Mouse (Mus musculus): ENCODE measurements at regions not wholly inside any gene's neighbourhood (a gene's known extent, or its start where the extent isn't known, plus 50 kb on each side); places are given as distances from the start of the nearest gene placed in this dataset.

DNA sequence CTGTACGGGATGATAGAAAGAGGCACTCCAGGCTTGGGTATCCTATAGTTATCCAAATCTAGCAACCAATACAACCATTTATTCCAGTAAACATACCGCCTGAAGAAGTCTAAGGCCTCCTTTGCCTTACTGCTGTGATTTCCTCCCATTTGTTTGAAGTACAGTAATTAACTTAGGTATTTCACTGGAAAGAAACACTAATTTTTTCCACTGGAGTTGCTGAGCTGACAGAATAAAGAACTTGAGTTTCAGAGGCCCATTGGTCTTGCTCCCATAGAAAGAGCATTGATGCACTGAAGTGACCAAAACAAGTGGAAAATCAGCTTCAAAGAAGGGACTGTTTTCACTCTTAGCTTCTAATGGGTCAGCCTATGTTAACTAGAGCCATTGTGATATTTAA is 1100.8 kb upstream of the Gm7489 start:
- DNase-seq (ENCODE audit: low read depth, low spot score): no peak

DNA sequence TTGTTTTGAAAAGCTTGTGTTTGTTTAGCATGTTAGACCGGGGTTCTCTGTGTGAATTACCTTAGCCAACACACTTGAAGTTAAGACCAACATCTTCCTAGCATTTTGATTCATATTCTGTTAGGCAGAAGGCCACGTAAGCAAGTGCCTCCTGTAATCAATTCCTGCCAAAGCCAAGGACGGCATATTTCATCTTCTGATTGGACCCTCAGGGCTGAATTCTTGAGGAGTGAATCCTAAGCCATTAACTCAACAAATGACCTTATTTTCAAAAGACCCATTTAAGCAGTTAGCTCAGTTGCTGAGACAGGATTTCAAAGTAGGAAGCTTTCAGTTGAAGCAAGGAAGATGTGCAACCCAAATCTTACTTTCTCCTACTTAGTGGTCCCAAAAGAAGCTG is 1099.5 kb upstream of the Gm7489 start:
- no peak for DNase-seq (ENCODE audit: low read depth, low spot score)

DNA sequence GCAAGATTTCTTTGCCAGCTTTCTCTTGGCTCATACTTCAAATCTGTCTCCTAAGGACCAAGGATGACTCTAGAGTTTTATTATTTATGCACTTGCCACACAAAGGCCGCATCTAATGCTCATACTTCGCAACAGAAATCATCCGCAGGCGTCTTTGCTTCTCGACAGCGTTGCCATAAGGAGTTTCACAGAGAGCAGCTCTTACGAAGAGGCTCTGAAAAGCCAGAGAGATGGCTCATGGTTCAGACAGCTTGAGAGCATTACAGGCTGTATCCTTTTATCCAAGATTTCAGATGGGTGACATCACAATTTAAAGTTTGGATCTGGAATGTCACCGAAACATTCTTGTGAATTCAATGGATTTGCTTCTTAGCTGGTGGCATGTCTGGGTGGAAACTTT is 1098.7 kb upstream of the Gm7489 start:
- no peak for DNase-seq (ENCODE audit: low read depth, low spot score)

DNA sequence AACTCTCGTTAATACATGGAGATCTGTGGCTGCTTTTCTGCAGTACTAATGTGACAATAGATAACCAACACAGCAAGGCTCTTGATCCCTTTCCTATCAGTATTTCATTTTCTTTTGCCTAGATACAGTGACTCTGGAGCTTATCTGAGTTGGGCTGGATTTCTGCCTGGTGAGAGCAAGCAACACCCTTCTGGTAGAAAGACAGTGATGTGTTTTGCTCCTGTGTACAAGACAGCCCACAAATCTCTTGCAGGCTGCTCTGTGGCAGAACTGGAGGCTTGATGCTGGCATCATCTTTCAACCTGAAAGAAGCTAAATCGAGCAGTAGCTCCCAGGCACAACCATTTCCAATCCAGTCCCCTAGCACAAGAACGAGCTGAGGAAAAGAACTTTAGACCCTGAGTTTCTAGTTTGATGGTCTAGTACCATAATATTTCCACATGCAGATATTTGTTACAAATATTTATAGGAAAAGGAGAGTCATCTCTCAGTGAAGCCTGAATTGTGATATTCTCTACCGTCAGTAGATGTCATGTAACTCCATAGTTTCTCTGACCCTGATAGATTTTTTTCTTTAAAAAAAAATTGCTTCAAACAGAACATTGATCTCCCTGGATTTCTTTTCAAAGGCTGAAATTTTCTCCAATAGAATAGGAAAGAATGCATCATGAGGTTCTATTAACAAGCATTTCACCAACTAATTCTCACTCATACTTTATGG is 1079.1 kb upstream of the Gm7489 start:
- no peak for DNase-seq (ENCODE audit: low read depth, low spot score)

DNA sequence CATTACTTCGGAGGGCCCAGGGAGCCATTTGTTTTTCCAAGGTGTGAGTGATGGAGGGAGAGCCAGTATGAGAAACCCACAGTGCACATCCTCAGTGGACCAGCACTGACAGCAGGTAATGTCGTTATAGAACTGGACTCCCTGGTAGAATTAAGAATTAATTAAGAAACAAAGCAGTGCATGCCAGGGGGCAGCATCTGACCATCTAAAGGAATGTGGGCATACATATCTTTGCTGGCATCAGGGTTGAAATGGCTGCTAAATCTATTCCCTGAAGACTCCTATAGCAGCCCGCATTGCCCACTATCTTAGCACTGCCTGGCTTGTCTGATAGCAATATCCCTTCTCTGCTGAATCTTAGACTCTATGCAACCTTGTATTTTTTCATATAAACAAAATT is 1076.1 kb upstream of the Gm7489 start:
- DNase-seq (ENCODE audit: low read depth, low spot score): no peak

DNA sequence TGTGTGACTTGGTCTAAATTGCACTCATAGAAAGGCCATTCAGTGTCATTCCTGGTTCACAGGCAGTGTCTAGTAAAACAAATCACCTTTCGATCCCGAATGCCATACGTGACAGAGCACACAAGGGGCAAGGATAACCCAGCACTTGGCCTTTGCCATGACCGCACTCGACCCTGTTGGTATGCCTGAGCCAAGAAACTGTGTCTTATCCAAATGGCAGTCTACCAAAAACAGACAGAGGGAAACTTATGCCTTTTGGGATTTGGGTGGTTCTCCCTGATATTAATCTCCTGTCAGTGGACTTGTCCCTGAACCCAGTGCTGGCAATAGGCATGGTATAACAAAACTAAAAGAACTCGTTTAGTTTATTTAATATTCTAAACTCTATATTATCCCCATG is 1063.9 kb upstream of the Gm7489 start:
- no peak for DNase-seq (ENCODE audit: low read depth, low spot score)

DNA sequence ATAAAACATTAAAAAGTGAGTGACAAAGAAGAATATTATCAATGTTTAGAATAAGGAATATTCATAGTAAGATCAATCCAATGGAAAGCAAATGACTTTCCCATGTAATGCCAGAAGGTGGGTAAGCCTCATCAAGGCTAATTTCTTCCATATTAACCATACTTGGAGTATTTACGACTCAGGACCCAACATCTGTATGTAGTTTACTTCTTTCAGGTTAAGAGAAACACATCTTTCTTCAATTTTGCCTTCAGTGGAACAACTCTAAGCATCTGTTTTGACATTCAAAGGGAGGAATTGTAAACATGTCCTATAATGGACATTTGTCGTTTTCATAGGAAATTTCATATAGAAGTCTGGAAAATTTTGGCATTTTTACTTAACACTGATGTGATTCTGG is 1047.8 kb upstream of the Gm7489 start:
- DNase-seq (ENCODE audit: low read depth, low spot score): peak; percentile 48

DNA sequence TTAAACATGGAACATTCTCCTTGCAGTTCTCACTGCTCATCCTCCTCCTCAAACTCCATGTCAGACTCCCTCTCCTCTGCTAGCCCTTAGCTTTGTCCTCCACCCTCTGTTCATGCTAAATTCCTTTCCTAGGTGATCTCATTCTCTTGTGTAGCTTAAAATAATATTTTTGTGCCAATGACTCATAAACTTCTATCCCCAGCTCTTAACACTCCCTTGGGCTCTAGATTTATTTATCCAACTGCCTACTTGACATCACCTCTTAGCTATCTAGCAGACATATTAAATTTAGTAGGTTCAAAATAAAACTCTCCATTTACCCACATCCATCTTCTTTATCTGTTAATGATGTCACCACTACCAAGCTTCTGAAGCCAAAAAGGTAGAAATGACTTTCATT is 1036.6 kb upstream of the Gm7489 start:
- no peak for DNase-seq (ENCODE audit: low read depth, low spot score)

DNA sequence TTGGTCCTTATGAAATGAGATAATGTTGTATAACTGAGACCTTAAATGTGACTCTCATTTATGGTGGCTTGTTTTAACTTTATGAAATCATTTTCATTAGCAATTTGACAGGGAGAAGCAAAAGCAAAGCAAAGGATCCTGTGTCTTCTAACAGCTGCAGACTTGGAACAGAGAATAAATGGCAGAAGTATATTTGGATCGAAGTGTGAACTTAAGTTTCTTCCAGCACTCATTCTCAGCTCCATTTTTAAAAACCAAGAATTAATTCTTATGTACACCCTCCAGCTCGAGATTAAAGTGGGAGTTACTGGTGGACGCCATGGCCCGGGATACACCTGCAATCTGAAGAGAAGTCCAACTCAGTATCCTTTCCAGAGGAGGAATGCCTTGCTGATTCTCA is 1026.0 kb upstream of the Gm7489 start:
- DNase-seq (ENCODE audit: low read depth, low spot score): no peak

DNA sequence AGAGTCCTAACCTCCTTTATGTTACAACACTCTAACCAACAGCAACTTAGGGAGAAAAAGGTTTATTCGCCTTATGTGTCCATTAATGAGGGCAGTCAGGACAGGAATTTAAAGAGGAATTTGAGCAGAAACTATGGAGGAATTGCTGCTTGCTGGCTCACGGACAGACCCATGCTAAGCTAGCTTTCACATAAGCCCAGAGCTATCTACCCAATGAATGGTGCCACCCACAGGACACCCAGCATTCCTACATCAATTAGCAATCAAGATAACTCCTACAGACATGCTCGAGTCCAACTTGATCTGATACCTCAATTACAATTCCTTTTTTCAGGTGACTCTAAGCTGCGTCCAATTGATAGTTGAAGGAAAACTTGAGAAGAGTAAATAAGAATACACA is 1021.2 kb upstream of the Gm7489 start:
- DNase-seq (ENCODE audit: low read depth, low spot score): no peak

DNA sequence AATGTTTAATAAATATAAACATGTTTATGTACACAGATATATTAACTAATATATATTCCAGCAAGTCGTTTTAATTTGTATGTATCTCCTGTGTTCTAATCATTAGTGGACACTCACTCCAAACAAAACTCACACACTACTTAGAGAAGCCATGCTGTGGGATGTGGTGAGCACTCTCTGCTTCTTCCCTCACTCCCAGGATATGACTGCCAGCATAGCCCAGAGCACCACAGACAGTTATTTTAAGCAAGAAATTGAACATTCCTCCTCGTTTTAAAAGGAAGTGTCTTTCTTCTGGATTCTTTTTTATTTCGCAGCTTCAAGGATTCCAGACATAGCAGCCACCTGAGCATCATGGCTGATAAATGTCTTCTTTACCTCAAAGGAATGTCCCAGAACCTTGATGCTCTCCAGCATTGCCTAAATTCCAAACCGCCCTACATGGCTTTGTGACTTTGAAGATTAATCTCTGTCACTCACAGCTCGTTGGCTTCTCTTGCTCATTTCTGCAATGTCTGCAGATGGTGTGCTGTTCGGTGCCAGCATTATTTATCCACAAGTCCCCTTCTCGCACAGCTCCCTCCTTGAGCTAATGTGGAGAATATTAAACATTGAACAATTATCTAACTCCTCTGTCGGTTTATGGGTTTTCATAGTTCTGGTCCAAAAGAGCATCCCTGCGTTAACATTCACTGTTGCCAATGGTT is 992.3 kb upstream of the Gm7489 start:
- DNase-seq (ENCODE audit: low read depth, low spot score): peak; percentile 4

DNA sequence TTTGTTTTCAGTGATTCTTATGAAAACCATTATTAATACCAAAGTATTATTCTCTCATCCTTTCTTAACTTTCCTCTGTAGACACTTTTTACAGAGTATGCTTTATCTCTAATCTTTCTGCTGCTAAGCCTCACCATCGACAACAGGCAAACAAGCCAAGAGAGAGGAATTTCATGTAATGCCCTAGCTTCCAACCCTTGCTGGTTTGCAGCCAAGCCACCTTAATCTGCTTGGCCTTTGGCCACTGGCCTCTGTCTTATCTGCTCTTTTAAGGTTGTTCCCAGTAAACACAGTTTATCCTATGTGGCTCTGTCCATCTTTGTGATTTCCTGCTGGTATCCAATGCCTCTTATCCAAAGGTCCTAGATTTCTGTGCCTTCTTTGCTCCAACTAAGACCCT is 986.6 kb upstream of the Gm7489 start:
- DNase-seq (ENCODE audit: low read depth, low spot score): no peak

DNA sequence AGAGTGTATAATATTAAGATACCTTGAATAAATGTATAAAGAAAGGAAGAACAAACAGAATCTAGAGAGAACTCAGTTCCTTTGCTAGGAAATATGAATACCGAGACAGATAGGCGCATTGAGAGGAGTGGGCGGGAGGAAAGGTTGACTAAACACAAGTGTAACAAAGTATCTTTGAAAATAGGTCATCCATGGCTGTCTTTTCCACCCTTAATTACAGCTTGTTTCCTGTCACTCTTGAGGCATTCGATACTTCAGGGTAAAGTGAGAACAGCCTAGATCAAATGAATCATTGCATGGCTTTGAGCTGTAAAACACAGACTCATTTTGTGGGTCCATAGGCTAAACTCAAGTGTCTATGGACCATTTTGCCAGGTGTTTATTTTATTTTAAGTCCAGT is 985.3 kb upstream of the Gm7489 start:
- no peak for DNase-seq (ENCODE audit: low read depth, low spot score)

DNA sequence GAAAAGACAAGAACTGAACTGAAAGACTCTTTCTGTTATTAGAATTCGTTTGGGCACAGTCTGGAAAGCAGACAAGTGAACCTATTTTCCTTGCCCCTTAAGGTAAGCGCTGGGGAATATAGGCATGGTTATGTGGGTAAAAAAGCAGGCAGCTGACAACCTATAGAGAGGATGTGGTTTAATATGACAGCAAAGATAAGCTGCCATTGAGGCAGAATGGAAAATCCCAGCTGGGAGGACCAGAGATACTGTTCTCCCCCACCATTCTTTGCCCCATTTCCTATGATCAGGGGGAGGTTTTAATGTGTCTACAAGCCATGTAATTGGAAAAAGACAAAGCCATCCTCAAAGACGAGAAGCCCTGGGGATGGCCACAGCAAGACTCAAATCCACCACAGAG is 984.9 kb upstream of the Gm7489 start:
- no peak for DNase-seq (ENCODE audit: low read depth, low spot score)

DNA sequence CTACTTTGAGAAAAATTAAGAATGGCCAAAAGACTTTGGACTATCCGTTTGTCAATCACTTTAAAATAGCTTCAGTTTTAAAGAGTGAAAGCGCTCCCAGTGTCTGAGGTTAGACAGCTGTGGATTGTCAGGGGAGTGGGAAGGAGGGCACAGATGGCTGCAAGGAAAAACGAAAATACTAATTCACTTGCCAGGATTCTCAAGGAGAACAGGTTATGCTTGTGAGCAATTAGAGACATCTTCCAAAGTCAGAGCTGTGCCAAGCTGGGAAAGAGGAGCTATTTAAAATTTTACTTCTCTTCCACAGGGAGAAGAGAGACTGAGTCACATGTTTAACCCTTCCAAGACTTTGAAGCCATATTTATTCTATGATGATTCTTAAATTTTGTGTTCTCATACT is 979.5 kb upstream of the Gm7489 start:
- no peak for DNase-seq (ENCODE audit: low read depth, low spot score)

DNA sequence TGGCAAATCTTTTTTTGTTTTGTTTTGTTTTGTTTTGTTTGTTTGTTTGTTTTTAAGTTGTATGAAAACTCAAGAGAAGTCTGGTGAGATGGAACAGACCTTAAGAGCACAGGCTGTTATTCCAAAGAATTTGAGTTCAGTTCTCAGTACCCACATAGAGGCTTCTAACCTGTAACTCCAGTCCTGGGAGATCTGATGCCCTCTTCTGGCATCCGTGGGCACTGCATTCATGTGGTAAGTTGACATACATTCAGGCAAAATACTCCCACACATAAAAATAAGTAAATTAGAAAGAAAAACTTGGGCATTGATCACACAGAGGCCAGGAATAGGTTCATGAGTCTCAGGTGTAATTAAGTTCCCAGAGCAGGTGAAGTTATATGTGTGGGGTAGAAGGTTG is 977.5 kb upstream of the Gm7489 start:
- no peak for DNase-seq (ENCODE audit: low read depth, low spot score)

DNA sequence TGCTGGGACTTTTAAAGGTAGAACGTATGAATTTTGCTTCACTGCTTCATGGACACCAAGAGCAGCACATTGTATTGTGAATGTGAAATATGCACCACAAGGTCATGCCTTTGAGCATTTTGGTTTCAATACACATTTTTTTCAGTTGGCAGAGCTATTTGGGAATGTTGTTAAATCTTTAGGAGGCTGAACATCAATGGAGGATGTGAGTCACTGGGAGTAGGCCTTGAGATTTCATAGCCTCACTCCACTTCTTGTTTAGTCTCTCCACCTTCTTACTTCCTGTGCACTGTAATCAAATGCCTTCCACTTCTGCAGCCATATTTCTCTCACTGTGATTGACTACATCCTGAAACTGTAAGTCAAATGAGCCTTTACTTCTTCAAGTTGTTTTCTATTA is 962.4 kb upstream of the Gm7489 start:
- no peak for DNase-seq (ENCODE audit: low read depth, low spot score)

DNA sequence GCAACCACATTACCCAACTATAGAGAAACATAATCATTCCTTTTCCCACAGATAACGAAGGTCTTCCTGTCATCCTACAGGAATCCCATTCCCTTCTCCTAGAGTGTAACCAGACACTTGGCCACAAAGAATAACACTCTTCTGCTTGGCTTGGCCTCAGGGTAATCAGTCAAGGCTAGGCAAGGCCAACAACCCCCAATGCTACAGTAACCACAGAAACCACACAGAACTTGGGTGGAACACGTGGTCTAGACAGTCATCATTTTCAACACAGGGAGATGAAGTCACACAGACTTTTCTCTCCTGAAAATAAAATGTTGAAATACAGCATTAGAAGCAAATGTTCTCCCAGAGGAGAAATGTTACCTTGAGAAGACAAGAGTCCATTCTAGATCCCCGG is 956.3 kb upstream of the Gm7489 start:
- DNase-seq (ENCODE audit: low read depth, low spot score): no peak

DNA sequence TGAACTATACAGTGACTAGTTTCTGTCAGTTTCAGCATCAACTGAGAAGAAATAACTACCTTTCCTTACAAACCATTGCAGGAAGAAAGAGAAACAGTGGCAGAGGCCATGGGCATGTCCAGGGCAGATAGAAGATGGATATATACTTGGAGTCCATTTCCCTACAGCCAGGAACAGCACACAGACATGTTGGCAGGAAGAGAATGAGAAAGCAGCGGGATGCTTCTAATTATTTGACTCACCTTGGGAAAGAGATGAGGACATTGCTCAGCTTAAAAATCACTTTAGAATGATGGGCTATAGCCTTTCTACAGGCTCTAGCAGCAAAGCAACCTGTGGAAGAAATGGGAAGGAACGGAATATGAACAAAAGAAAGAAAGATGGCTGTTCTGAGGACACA is 947.6 kb upstream of the Gm7489 start:
- DNase-seq (ENCODE audit: low read depth, low spot score): no peak

DNA sequence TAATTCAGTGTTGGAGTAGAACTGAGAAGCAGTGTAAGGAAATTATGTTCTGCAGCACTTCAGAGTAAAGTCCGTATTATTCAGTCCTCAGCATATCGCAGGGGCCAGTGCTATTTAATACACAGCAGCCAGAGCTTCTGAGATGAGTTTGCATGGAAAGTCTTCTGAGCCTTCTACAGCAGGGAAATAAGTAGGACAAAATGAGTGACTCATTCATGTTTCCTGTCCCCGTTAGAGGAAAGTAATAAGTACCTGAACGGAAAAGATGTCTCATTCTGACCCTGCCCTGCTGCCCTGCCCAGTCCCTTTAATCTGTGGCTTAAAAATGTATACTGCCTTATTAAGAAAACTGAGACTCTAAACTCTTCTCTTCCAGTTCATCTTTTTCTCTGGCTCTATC is 940.1 kb upstream of the Gm7489 start:
- no peak for DNase-seq (ENCODE audit: low read depth, low spot score)

DNA sequence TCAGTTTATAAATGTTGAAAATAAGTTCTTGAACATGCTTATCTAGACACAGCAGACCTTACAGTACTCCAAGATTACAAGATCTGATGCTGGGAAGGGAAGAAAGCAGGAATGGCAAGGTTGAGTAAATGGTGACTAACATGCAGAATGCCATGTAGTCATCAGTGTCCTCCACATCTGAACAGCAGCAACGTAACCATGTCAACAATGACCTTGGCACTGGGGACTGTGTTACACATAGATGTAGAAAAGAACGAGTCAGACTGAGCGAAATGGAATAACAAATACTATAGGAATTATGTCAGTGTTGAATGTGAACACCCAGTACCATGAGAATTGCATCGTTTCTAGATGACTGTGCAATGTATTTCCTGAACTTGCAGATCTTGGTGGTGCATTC is 936.5 kb upstream of the Gm7489 start:
- no peak for DNase-seq (ENCODE audit: low read depth, low spot score)

DNA sequence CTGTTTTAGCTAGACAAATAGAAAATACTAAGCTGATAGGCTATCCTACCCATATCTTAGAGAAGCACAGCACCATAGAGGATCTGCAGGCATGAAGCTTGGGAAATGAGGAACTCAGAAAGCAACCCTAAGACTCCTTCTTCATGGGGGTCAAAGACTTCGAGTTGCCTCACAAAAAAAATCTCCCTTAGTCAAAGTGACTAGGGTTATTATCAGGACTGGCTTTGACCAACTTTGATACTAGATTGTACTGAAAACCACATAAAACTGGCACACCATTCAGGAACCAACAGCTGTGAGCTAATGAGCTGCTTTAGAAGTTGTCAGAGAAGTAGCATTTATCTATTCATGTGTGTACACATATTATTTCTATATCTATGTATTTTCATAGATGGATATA is 931.2 kb upstream of the Gm7489 start:
- DNase-seq (ENCODE audit: low read depth, low spot score): no peak

DNA sequence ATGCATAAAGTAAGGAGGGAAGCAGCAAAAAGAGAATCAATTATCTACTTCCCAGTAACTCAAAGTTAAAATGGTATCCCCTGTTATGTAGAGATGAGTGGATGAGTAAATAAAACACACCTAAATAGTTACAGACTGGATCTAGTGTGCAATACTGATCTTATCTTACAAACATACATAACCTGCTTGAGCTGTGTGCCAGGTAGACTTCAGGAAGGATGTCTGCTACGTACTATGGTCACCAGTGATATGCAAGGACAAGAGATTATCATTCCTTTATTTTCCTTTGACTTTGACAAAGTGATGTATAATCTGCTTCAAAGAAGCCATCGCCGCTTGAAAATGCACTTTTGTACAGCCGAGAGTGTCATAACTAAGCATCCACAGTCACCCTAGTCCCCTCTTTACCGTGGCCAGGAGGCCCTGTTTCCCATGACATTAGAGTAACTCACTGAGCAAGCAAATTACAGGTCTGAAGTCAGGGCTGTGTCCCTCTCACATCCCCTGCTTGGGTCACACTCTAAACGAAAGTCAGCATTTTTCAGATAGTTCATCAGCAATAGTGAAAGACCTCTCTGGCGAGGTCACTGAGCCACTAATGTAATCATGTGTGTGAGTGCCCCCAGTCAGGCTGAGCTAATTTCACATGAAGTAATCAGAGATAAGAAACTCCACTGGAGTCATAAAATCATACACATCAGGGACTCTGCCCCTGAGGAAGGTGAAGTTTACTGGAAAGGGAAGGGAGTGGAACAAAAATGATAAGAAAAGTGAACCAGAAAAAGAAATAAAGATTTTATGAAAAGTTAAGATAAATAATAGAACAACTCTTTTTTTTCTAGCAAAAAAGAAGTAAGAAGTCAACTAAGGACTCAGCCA is 929.8 kb upstream of the Gm7489 start:
- DNase-seq (ENCODE audit: low read depth, low spot score): no peak

Data from forelimb bud, embryonic 11.5 days (tissue).